Mouse (Mus musculus) olfactory bulb, adult 2 months (tissue): Measurements from ENCODE around the gene Gm1110.

Experiments
- CTCF ChIP-seq: fragments of 200-500 bp; IDR thresholded peaks from 2 replicates; pipeline ENCODE4 v1.5.1; 2012; ENCODE audit warnings: low read depth, mild to moderate bottlenecking, low read length, moderate library complexity; ENCODE audit not compliant: insufficient read depth
- POLR2A ChIP-seq: fragments of 200-500 bp; IDR thresholded peaks from 2 replicates; pipeline ENCODE4 v1.6.1; 2012; ENCODE audit warnings: mild to moderate bottlenecking, low read depth, low read length, moderate library complexity; ENCODE audit not compliant: insufficient read depth

DNA sequence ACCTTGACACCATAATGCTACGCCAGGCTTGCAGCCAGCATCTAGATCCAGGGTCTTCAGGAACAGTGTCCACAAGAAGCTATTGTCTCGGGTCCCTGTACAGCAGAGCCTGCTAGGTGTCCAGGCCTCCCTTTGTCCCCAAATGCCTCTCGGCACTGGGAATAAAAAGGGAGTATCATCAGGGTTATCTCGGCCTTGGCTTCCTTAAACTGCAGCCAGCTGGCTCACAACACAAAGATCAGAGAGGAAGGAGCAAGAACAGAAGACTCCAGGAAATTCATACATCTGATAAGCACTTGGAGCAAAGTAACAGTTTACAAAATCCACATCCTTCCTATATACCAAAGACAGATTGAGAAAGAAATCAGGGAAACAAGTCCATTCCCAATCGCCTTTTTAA lies 62.2 kb downstream of the Gm1110 start, which contains the start of gene Glb1l3:
- TF ChIP-seq CTCF = no peak
- no peak for TF ChIP-seq POLR2A
